Mouse (Mus musculus): Measurements from ENCODE around the gene Gm20388.

GRCm38 (mm10) chr8:123988605-123989038, 4078.0 kb downstream of the Gm20388 start:
- no peak for TF ChIP-seq CTCF (IDR thresholded peaks at IDR 0.05; ENCODE audit: insufficient read depth, low read depth, low read length)
- TF ChIP-seq POLR2A (IDR thresholded peaks at IDR 0.05; ENCODE audit: insufficient read depth, low read depth, low read length): no peak

Data from olfactory bulb, adult 2 months (tissue).